Mouse (Mus musculus): ENCODE measurements around the gene Slc6a21.
A peak's percentile ranks its signal among the peaks of the same experiment; 100 is the strongest.

DNA sequence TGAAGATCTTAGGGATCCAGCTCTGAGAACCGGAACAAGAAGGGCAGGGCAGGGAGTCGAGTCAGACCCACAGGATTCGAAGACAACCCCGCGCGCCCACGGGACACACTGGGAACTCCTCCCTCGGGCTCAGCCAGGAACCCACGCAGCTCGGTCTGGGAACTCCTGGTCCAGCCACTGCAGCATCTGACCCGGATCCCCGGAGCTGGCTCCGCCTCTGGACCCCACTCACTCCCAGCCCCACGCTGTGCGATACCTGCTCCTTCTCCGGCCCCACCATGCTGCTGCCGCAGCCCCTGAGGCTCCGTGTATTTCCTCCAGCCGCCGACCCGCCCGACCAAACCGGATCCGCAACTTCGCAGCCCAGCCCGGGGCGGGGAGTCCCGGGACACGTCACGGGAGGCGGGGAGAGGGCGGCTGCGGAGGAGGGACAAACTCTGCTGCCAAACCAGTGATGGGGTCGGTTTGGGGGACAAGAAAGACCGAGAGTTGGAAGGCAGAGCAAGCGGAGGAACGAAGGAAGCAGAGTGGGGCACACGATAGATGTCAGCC, 56.2 kb downstream of the Slc6a21 start, which contains the start of gene Trpm4:
- TF ChIP-seq CTCF (IDR thresholded peaks at IDR 0.05; ENCODE audit: extremely low read depth, insufficient read length, insufficient replicate concordance, low read depth, low read length) (no peak), POLR2A (IDR thresholded peaks at IDR 0.05; ENCODE audit: low read depth, low read length) (peak; percentile 91)

All from small intestine, adult 2 months (tissue).